Mouse (Mus musculus) activated CD4-positive, CD25-positive, alpha-beta regulatory T cell, adult 4 months (primary cell): Measurements from ENCODE around the gene Pcnp. TPM values are rescaled to one million over a fixed set of nuclear protein-coding genes. Genes with fewer than 3 reads are reported as not detected.
A peak's percentile ranks its signal among the peaks of the same experiment; 100 is the strongest.

Experiments used
- ATAC-seq: one replicate; pipeline ENCODE4 v1.8.0; 2017
- polyA plus RNA-seq, 2 experiments: library from polyadenylated mRNA; unstranded; fragments of 100-300 nt; shearing (Covaris generic); gene quantifications; one replicate each; pipeline ENCODE4 v1.2.1; 2017

The Pcnp gene
- polyA plus RNA-seq, 2 experiments from 2014 or later = 227 to 239 TPM

GRCm38 (mm10) chr16:56034566-56034965, 5.0 kb upstream of the Pcnp start:
- ATAC-seq = no peak

- peak; percentile 12 for ATAC-seq
These were observed 602 bp downstream of the Pcnp start for GRCm38 (mm10) chr16:56028722-56029551.

DNA sequence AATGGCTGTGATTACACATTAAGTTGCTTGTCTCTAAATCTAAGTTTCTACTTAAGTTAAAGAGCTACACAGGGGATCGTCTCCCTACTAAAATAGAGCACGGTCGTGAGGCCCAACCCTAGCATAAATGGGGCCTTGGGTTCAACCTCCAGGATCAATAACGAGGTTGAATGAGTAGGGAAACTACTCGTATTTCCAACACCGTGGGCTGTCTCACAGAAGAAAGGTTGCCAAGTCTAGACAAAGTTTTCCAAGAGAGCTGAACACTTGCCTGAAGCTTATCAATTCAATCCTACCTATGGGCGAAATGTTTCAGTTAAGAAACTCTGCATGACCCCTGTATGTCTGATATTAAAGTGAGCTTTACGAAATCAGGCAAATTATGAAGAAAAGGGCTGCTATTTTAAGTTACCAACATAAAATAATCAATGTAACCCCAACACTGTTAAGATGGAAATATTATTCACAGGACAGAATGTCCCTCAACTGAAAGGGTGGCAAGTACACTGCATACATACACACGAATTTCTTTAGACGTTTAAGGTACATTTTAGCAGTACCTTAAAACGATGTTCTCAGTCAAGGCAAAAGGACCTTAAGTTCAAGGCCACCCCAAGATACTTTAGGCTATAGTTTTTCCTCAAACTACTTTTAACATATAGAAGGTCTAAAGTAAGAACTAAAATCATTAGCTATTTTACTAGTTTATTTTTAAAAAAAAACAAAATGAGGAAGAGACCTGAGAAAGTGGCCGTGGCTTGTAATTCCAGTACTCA, 1.5 kb downstream of the Pcnp start:
- ATAC-seq = no peak

- ATAC-seq = no peak
These were observed 9.9 kb downstream of the Pcnp start for GRCm38 (mm10) chr16:56019660-56020059.

- no peak for ATAC-seq
These were observed 15.5 kb downstream of the Pcnp start for GRCm38 (mm10) chr16:56014076-56014475.

GRCm38 (mm10) chr16:56012789-56013743, 16.5 kb downstream of the Pcnp start:
- no peak for ATAC-seq

GRCm38 (mm10) chr16:56008862-56009261, 20.7 kb downstream of the Pcnp start:
- no peak for ATAC-seq

DNA sequence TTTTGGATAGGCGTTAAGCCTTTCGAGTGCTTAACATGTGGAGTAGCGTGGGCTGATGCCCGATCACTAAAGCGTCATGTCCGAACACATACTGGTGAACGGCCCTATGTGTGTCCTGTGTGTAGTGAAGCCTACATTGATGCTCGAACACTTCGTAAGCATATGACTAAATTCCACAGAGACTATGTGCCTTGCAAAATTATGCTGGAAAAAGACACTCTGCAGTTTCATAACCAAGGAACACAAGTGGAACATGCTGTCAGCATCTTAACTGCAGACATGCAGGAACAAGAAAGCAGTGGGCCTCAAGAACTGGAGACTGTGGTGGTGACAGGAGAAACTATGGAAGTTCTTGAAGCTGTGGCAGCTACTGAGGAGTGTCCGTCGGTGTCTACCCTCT, 22.7 kb downstream of the Pcnp start:
- no peak for ATAC-seq

DNA sequence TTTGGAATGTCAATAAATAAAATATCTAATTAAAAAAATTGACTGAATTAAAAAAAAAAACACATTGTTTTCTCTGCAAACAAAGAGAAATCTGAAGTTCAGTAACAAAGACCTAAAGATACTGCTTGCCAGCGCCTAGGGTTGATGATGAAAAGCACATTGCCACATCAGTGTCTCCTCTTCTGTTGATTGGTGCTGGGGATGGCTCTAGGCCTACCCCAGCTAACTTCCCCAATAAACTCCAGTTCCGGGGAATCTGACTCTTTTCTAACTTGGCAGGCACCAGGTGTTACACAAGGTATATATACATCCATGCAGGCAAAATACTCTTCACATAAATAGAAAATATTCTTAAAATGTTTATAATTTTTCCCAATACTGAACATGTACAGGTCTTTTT, 35.3 kb downstream of the Pcnp start:
- no peak for ATAC-seq

DNA sequence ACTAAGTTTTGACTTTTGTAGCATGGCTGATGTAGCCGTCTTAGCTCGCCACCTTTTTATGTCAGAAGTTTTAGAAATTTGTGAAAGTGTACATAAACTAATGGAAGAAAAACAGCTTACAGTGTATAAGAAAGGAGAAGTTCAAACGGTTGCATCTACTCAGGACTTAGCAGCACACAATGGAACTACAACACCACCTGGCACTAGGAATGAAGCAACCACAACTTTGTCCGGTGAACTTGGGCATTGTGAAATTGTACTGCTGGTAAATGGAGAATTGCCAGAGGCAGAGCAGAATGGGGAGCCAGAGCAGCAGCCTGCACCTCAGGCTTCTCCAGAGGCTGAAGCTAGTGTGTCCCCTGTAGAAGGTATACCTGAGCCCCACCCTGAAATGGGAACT, 39.2 kb downstream of the Pcnp start:
- ATAC-seq = no peak

DNA sequence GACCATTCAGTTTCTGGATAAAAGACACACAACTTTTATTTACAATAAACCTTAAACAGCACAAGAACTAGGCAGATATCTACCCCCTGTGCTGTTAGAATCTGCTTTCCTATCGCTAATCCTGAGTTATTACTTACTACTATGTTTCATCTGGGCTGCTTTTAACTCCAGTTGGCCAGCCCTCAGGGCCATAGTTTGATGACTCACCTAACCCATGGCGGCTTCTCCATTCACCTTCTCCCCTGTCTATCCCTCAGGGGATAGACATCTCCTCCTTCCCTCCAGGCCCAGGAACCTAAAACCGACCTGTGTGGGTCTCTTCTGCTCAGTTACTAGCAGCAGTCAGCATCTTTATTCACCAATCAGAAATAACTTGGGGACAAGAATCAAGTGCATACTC, 43.5 kb downstream of the Pcnp start:
- ATAC-seq = no peak

GRCm38 (mm10) chr16:55974903-55975285, 54.6 kb downstream of the Pcnp start:
- peak; percentile 37 for ATAC-seq

GRCm38 (mm10) chr16:55974256-55974902, 55.2 kb downstream of the Pcnp start:
- ATAC-seq = peak; percentile 60

GRCm38 (mm10) chr16:55973431-55974255, 55.9 kb downstream of the Pcnp start, which contains the start of gene Zbtb11:
TSS of gene Zbtb11 (plus strand) at chr16:55973883.
- ATAC-seq = peak; percentile 83

- no peak for ATAC-seq
These were observed 56.8 kb downstream of the Pcnp start for GRCm38 (mm10) chr16:55972626-55973201.

- ATAC-seq = no peak
These were observed 57.6 kb downstream of the Pcnp start for GRCm38 (mm10) chr16:55971735-55972615.

- no peak for ATAC-seq
These were observed 59.1 kb downstream of the Pcnp start for GRCm38 (mm10) chr16:55970416-55970815.

DNA sequence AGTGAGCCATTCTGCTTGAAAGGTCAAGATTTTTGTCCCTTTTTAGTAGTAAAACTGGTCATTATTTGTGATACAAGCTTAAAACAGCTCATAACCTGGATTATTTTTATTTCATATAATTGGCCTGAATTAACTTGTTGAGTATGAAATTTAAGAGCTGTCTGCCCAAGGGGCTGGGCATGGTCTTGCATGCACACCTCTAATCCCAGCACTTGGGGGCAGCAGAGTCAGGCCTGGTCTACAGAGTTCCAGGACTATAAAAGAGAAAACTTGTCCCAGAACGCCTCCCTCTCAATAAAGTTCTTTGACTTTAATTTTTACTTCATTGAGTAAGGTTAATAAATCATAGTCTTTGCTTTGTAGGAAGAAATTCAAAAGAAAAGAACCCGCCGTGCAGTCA, 60.4 kb downstream of the Pcnp start:
- ATAC-seq = no peak

DNA sequence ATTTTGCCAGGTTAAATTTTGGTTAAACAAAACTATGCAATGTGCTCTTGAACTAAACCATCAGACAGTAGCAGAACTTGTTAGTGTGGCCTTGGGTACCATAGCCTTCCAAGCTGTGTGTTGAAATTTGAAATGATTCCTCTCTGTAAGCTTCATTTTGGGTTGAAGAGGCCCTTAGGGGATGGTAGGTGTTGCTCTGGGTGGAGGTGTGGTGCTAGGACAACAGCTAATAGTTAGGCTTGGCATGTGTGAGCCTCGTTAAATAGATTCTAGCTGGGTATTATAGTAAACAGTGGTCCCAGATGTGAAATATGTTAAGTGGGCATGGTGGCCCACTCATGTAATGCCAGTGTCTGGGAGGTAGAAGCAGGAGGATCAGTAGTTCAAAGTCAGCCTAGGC, 62.3 kb downstream of the Pcnp start:
- ATAC-seq = no peak
